Mouse (Mus musculus) splenic B cell, adult 2 months (primary cell): Measurements from ENCODE around the gene Eno3.

Experiments used
- DNase-seq: peaks from one replicate; pipeline ENCODE4 v3.0.0-alpha.2; 2011; ENCODE audit warnings: low read depth, low spot score
- H3K27me3 ChIP-seq: 2 replicates; pipeline ENCODE4 v1.6.1; 2012; ENCODE audit warnings: mild to moderate bottlenecking, low read length, moderate library complexity, mixed read lengths; ENCODE audit not compliant: control insufficient read depth, poor library complexity, insufficient read depth, severe bottlenecking
- H3K36me3 ChIP-seq: 2 replicates; pipeline ENCODE4 v1.6.1; 2012; ENCODE audit warnings: mild to moderate bottlenecking, low read length, moderate library complexity, mixed read lengths; ENCODE audit not compliant: control insufficient read depth, poor library complexity, insufficient read depth, severe bottlenecking

The Eno3 gene

GRCm38 (mm10) chr11:70699722-70700556, 42.9 kb downstream of the Eno3 start, which contains the start of the genes Inca1 and Kif1c:
Gene Inca1 (minus strand): TSS chr11:70700155.
Gene Kif1c (plus strand): TSS chr11:70700548.
- peak; percentile 96 for DNase-seq
- Histone ChIP-seq H3K36me3 (peaks cover 1% of the 10 kb centered on the region; the same call in 1 of the 2 replicates), H3K27me3 (no peaks in the 10 kb centered on the region)

GRCm38 (mm10) chr11:70700613-70701012, 43.6 kb downstream of the Eno3 start:
- DNase-seq: peak; percentile 53
- peaks cover 5% of the 10 kb centered on the region; the same call in 1 of the 2 replicates for H3K36me3 ChIP-seq
- H3K27me3 ChIP-seq: no peaks in the 10 kb centered on the region

DNA sequence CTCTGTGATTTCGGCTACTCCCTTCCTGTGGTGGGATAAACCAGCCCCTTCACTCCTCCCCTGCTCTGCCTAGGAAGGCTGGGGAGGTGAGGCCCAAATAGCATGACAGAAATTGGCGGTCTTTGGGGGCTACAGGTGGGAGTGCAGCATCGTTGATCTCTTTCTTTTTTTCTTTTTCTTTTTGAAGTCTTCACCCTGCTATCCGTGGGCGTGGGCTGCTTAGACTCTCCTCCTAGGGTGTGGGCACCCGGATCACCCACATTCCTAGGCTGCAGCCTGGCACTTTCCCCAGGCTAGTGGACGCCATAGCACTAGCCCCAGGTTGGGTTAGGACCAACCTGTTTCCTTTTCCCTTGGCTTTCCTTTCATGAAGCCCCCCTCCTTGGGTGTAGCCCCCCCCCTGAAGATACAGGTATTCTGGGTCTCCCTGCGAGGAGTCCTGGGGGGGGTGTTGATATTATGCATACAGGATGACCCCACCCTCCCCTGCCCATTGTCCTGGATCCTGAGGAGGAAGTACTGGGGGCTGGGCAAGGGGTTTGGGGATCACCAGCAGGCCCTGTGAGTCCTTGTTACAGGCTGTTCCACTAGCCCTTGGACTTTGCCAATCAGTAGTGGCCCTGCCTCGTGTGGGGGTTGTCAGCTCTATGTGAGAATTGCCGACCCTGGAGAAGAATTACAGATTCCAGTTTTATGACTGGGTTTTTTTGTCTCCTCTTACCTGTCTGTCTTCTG, 44.4 kb downstream of the Eno3 start:
- no peaks in the 10 kb centered on the region for H3K27me3 ChIP-seq
- peaks cover 5% of the 10 kb centered on the region; the same call in 1 of the 2 replicates for H3K36me3 ChIP-seq
- no peak for DNase-seq

DNA sequence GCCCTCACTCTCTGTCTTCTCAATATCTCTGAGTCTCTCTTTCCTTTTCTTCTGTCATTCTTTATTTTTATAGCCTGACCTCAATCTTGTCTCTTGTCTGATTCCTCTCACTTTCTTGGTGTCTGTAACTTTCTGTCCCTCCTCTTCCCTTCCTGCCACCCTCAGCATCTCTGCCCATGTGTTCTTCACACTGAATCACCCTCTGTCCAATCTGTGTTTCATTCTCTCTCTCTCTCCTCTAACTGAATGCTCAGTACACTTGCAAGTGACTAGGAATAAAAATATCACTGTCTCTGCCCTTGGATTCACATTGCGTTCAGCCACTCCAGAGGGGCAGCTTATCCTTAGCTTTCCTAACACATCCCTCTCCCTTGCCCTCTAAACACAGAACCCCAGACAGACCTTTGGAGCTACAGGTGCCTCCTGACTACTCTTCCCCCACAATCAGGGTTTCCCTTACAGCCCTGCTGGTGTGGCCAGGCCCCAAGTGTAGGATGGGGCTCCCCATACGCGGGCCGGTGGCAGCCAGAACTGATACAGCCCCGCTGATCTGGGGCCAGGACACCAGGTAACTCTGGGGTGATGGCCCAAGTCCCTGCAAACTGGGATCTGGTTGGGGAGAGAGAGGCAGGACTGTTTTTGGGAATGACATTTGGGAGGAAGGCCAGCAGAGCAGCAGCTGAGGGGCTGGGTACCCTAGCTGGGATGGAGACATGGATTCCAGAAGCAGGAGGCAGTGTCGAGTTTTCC, 45.2 kb downstream of the Eno3 start:
- peaks cover 7% of the 10 kb centered on the region; the same call in 1 of the 2 replicates for H3K36me3 ChIP-seq
- no peak for DNase-seq
- no peaks in the 10 kb centered on the region for H3K27me3 ChIP-seq

GRCm38 (mm10) chr11:70702781-70703180, 45.8 kb downstream of the Eno3 start:
- DNase-seq: no peak
- Histone ChIP-seq H3K27me3 (no peaks in the 10 kb centered on the region), H3K36me3 (peaks cover 9% of the 10 kb centered on the region; the same call in 1 of the 2 replicates)

GRCm38 (mm10) chr11:70706127-70706526, 49.1 kb downstream of the Eno3 start:
- DNase-seq: no peak
- no peaks in the 10 kb centered on the region for H3K27me3 ChIP-seq

DNA sequence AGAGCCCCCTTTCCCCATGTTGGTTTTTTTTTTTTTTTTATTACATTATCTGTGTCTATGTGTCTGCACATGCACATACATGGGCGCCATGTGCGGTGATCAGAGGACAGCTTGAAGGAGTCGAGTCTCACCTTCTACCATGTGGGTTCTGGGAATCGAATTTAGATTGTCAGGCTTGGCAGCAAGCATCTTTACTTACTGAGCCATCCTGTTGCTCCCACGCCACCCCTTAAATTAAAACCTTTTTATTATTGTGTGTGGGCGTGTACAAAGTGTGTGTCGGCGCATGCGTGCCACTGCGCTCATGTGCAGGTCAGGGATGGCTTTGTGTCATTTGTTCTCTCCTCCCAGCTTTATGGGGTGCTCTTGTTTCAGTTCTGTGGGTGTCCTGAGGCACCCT, 54.0 kb downstream of the Eno3 start:
- peaks cover 12% of the 10 kb centered on the region for H3K36me3 ChIP-seq
- no peak for DNase-seq
- H3K27me3 ChIP-seq: no peaks in the 10 kb centered on the region

More at GRCm38 (mm10) chr11:70706127-70706526, 49.1 kb downstream of the Eno3 start:
- H3K36me3 ChIP-seq: peaks cover 14% of the 10 kb centered on the region
